Mouse (Mus musculus) heart, adult 9 months (tissue): Measurements from ENCODE around the gene Tab3.

ENCODE experiments used
- DNase-seq, 2 experiments: peaks; one replicate each; pipeline ENCODE4 v3.0.0; 2022; ENCODE audit warnings: low spot score in 2 of 2

Tab3 gene

DNA sequence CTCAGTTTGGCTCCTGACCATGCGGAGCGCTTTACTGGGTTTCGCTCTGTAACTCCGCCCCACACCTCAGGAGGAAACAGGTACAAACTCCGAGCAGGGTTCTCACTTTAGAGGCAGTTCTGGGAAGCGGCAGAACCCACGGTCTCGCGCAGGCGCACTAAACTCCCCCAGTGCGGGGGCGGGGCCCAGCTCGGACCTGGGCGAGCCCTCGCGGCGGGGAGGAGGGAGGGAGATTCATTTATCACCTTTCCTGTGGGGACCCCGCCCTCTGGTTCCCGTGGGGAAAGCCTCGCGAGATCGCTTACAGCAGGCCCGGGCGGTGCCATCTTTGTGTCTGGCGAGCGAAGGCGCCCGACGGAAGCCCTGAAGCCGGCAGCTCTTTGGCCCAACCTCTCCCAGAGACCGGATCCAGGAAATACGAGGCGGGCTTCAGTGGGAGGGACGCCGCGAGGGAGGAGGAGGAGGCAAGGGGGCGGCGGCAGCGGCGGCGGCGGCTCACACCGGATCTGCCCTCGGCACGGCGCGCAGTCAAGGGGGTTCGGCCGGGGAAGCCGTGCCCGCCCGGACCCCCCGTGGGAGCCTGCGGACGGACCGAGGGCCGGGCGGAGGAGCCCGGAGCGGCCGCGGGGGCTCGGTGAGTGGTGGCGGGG, at the start of gene Tab3:
Gene Tab3, plus strand, starts transcription at position 491 of the 650 bp plus-strand sequence.
- DNase-seq, result peak; percentile 95

DNA sequence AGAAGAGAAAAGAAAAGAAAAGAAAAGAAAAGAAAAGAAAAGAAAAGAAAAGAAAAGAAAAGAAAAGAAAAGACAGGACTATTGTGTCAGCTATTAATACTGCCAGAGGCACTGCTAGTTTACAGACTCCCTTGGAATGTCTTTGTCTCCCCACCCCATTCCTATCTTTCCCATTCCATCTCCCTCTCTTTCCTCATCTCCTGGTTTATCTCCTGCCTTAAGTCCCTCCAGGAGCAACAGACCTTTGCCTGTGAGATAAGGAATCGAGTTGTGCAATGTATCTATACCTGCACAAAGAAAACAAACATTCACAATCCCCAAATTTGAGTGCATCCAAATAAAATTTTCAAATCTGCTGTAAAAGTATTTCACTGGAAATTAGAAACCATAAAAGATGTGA, 48.3 kb upstream of the Tab3 start:
- DNase-seq, result no peak

DNA sequence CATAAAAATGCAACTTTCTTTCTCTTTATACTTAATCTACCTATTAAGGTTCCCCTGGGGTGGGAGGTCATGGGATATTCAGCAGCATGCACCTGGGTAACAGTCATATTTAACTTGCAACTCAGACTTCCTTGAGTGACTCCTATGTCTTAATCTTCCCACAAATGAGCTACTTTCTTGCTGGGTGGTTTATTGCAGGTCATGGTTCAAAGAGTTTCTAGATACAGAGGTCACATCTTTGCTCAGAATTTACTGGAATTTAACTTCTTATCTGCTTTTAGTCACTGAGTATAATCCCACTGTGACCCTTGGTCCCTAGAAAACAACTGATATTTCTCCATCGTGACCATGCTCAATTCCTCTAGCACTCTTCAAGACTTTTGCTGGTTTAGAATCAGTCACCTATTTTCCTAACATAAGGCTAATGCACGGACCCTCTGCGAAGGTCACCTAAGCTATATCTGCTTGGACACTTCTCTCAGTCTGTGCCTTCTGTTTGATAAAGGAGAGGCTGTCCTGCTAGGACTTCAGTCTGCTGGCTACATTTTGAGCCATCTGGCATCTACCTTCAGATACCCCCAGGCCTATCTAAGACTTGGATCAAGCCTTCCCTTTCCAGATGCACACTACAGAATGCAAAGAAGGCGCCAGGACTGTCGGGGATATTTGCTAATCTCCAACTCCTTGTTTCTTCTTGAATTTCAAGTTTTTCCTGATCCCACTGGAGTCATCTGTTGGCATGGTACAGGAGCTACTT, 47.4 kb upstream of the Tab3 start:
- DNase-seq, result no peak

DNA sequence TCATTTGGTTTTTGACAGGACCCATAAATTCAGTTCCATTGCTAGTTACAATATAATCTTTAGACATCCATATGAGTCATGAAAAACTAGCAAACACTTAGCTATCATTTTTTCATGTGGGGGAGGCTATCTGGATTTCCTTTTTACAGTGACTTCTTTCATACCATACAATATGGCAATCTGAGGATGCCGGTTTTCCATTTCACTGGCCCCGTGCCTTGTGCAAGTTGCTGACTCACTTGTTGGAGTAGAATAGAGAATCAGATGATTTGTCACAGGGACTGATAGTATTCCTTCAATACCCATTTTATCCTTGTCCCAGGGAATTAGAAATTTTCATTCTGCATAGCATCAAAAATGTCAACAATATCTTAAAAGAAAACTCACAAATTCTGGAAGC, 14.9 kb upstream of the Tab3 start:
- DNase-seq, result no peak

DNA sequence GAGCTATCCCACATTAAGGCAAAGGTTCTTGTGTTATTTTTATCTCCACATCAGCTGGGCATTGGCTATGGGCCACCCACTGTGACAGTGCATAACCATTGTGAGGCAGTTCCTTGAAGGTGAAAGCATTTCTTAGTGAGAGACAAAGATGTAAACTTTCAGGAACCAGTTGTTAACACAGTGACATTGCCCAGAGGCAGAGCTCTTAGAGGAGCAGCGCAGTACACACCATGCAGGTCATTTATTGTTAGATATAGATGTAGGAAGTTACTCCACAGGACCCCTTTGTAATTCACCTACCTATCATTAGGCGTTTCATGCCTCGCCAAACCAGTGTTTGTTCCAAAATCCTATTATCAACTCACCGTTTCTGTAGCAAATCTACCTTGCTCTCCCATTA, 7.6 kb upstream of the Tab3 start:
- no peak for DNase-seq

DNA sequence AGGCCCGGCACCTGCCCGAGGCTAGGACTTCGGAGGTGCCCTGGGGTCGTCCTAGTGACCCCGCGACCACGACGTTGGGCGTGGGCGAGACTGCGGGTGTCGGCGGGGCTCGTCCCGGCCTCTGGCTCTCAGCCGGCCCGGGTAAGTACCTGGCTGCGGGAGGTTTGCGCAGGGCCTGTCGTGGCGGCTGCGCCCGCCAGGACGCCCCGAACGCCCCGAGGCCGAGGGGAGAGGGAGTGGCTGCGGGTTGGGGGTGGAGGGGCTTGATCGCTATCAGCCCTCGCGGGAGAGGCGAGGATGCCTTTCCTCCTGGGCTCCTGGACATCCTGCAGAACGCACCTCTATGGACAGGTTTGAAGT, 340 bp downstream of the Tab3 start:
- DNase-seq, result peak in 1 of 2 experiments; percentile 1

DNA sequence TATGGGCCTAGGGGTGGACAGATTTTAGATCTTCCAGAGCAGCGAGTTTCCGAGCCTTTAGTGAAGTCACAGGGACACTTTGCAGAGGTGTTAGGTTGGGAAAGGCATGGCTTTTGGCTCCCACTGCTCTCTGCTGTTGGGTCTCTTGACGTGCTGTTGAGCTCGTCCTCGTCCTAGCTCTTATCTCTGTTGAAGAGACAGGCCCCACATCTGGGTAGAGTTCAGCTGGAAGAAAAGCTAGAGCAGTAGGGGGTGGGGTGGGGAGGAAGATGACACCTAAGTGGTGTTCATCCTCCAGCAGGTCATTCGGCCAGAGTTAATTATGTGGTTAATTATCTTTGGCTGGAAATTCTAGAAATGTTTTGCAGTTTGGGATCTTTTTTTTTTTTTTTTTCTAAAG, 2.5 kb downstream of the Tab3 start:
- no peak for DNase-seq

DNA sequence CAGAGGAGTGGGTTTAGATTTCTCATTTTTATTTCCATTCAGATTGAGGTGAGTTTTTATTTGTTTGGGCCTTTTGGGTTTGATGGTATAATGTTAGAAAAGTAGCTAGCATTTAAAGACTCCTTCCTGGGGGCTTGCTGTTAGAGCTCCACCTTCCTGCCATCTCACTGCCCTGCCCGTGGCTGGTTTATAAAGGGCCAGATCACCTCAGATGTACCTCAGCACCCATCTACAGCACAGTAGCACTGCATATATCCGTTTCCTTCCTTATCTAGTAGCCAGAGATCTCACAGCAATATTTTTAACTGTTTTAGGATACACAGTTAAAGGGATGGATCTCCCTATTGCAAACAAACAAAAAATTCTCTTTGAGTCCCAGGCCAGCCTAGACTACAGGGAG, 6.9 kb downstream of the Tab3 start:
- no peak for DNase-seq

DNA sequence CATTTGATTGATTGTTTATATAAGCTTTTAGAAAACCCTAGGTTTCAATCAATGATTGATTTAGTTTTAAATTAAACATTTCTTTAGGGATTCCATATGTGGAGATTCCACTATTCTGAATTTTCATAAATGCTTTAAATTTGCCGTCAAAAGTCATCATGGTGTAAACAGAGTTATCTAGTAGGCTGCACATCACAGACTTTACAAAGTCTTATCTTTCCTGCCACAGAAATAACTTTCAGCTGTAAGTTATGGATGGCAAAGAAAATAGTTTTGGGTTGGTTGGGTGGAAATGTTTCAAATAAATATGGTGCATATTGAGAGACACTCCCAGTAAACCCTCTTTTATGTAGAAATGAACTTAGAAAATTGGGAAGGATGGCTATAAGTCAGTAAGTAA, 8.7 kb downstream of the Tab3 start:
- no peak for DNase-seq

DNA sequence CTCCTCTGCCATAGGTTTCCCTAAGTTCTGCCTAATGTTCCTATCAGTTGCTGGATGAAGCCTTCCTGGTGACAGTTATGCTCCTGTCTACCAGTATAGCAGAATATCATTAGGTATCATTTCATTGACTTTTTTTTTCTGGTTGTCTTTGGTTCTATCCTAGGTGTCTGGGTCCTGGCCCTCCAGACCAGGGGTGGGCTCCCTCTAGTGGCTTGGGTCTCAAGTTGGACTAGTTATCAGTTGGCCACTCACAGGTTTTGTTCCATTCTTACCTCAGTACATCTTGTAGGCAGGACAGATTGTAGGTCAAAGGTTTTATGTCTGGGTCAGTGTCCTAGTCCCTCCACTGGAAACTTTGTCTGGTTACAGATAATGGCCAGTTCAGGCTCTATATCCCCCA, 11.8 kb downstream of the Tab3 start:
- DNase-seq, result no peak

DNA sequence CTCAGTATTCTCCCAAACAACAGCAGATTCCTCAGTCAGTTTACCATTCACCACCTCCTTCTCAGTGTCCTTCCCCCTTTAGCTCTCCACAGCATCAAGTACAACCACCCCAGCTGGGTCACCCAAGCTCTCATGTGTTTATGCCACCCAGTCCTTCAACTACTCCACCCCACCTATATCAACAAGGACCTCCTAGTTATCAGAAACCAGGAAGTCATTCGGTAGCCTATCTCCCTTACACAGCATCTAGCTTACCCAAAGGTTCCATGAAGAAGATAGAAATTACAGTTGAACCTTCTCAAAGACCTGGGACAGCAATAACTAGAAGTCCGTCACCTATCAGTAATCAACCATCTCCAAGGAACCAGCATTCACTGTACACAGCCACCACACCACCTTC, 40.9 kb downstream of the Tab3 start:
- no peak for DNase-seq

DNA sequence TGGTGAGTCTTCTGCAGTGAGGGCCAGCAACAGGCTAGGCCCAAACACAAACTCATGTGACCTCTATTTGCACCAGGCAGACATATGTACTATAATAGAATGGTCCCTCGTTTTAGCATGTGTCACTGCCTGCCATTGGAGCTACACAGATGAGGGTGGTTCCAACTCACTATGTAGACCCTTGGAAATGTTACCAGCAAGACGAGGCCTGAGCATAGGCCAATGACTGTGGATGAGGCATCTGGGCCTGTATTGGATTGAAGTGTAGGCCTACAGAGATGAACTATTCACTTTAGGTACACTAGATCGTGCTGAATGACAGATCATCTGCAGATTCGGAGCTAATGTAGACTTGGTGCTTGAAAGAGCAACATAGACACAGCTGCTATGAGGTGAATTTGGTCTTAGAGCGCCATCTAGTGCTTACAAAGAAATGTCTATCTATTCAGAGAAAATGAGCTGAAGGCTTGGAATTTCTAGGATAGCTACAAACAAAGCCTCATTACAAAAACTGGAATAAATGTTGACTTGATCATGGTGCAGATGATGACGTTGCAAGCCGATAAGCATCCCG, 72.5 kb downstream of the Tab3 start:
- no peak for DNase-seq

DNA sequence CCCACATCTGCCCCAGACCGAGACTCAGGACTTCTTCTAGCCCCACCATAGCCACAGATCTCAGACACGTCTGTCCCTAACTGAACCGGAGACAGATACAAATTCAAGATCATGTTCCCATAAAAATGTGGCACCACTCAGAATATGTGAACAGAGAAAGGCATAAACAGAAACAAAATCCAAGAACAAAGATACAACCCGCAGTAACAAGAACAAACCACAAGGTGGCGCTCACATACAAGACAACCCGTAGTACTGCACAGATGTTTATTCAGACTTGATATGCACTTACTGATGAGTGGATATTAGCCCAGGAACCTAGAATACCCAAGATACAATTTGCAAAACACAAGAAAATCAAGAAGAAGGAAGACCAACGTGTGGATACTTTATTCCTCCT, 103.0 kb downstream of the Tab3 start:
- DNase-seq, result peak in 1 of 2 experiments; percentile 30

DNA sequence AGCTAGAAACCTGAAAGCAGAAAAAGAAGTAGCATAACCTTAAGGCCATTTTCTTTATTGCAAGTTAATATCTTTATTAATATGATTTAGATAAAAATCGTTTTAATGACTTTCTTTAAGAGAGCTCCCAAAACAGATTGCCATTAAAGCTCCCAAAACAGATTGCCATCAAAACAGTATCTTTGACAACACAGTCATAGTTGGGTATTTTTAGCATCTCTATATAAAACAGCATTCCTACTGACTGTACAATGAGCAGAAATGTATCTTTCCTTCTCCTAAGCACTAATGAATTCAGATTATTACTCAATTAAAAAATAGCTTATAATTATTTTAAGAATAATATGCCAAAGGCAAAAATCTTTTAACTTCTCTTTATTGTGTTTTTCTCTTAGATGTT, 108.3 kb downstream of the Tab3 start:
- no peak for DNase-seq

DNA sequence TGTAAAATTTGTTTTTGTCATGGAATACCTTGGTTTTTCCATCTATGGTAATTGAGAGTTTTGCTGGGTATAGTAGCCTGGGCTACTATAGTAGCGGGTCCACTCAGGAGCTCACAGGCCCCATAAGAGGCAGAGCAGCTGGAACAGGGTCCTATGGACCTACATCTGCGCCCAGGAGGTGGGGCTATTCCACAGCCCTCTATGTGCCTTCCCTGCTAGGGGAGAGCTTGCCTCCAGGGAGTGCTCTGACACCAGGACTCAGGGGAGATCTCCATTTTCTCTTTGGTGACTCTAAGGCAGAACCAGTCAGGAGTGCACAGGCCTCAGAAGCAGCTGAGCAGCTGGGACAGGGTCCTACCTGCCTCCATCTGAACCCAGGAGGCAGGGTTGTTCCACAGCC, 109.9 kb downstream of the Tab3 start:
- DNase-seq, result no peak
